Mouse (Mus musculus): ENCODE measurements around the gene Enah. TPM values are rescaled to one million over a fixed set of nuclear protein-coding genes. Genes with fewer than 3 reads are reported as not detected.
A peak's percentile ranks its signal among the peaks of the same experiment; 100 is the strongest.

Enah gene
- polyA plus RNA-seq, 1 experiment from 2014 or later = 23.6 TPM

DNA sequence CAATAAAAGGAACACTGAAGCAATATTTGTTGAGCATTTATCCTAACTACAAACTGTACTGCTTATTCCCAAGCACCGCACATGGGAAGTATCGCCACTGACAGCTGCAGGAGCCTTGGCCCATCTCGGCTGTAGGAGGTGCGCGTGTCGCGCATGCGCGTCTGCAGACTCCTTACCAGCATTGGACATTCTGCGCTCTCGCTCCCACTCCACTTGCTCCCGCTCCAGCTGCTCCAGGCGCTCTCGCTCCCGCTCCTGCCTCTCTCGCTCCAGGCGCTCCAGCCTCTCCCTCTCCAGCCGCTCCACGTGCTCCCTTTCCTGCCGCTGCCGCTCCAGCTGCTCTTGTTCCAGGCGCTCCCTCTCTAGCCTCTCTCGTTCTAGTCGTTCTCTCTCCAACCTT, 96.4 kb downstream of the Enah start:
- DNase-seq (ENCODE audit: low spot score) = peak; percentile 64
- H3K36me3 ChIP-seq = peaks cover 53% of the 10 kb centered on the region
- H3K27ac ChIP-seq = no peak overlapping the region
- no peak overlapping the region for H3K4me3 ChIP-seq
- H3K9me3 ChIP-seq (replicated peaks) = no peaks in the 10 kb centered on the region
- H3K27me3 ChIP-seq (ENCODE audit: low read depth, poor library complexity, severe bottlenecking) = no peaks in the 10 kb centered on the region
- WGBS = 74% methylated on average over 24 of the region's 24 CpGs
- peaks cover 11% of the 10 kb centered on the region; the same call in 1 of the 2 replicates for H3K4me1 ChIP-seq

DNA sequence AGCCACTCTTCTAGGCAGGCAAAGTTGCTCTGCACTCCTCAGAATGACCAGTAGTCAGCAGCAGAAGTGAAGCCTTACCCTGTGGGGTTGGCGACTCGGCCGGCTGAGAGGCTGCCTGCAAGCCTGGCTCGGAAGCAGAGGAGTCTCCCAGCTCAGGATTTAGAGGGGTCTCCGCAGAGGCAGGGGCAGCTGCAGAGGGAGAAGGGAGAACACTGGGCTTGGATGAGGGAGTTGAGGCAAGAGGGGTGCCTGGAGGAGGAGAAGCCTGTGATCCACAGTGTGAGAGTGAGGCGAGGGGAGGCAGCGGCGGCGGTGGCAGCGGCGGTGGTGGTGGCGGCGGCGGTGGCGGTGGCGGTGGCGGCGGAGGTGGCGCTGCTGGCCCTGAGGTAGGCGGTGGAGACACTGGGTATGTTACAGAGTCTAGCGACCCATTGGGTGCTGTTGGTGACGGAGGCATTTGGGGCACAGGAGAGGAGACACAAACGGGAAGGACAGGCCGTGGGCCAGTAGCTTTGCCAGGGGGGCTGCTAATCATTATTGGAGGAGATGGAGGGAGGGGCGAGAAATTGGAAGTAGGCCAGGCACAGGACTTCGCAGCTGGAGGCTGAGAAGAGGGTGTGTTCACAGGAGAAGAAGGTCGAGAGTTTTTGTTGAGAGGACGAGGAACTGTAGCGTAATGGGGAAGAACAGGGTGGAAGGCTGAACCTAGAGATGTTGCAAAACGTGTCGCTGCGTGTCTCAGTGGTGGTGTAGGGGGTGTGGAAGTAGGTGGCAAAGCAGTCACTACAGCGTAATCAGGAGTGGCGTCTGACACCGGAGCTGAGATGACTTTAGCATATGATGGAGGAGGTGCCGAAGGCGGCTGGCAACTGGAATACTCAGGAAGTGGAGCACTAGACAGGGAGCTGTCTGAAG, 98.0 kb downstream of the Enah start:
- H3K36me3 ChIP-seq = peaks cover 62% of the 10 kb centered on the region
- H3K27me3 ChIP-seq (ENCODE audit: low read depth, poor library complexity, severe bottlenecking) = no peaks in the 10 kb centered on the region
- no peak overlapping the region for H3K27ac ChIP-seq
- H3K4me3 ChIP-seq = peak overlapping the region; percentile 28
- WGBS = 62% methylated on average over 37 of the region's 37 CpGs
- DNase-seq (ENCODE audit: low spot score) = peak; percentile 42
- no peaks in the 10 kb centered on the region for H3K9me3 ChIP-seq (replicated peaks)
- peaks cover 11% of the 10 kb centered on the region; the same call in 1 of the 2 replicates for H3K4me1 ChIP-seq

- Histone ChIP-seq H3K4me1 (no peaks in the 10 kb centered on the region), H3K9me3 (replicated peaks) (no peaks in the 10 kb centered on the region), H3K27me3 (ENCODE audit: low read depth, poor library complexity, severe bottlenecking) (no peaks in the 10 kb centered on the region), H3K4me3 (no peak overlapping the region), H3K36me3 (peaks cover 70% of the 10 kb centered on the region), H3K27ac (no peak overlapping the region)
- DNase-seq (ENCODE audit: low spot score) = no peak
- WGBS = 91% methylated on average over 7 of the region's 7 CpGs
Measured at GRCm38 (mm10) chr1:181911841-181912240, 107.9 kb downstream of the Enah start.

GRCm38 (mm10) chr1:181901706-181902373, 118.0 kb downstream of the Enah start:
- Histone ChIP-seq H3K27me3 (ENCODE audit: low read depth, poor library complexity, severe bottlenecking) (no peaks in the 10 kb centered on the region), H3K4me3 (no peak overlapping the region), H3K27ac (no peak overlapping the region), H3K36me3 (peaks cover 43% of the 10 kb centered on the region), H3K4me1 (no peaks in the 10 kb centered on the region), H3K9me3 (replicated peaks) (no peaks in the 10 kb centered on the region)
- WGBS = 84% methylated on average over 11 of the region's 11 CpGs
- DNase-seq (ENCODE audit: low spot score) = no peak

- no peaks in the 10 kb centered on the region for H3K9me3 ChIP-seq (replicated peaks)
- no peaks in the 10 kb centered on the region for H3K27me3 ChIP-seq (ENCODE audit: low read depth, poor library complexity, severe bottlenecking)
- DNase-seq (ENCODE audit: low spot score) = no peak
- H3K4me1 ChIP-seq = no peaks in the 10 kb centered on the region
- no peak overlapping the region for H3K27ac ChIP-seq
- no peak overlapping the region for H3K4me3 ChIP-seq
- H3K36me3 ChIP-seq = peaks cover 33% of the 10 kb centered on the region
- 84% methylated on average over 1 of the region's 1 CpGs for WGBS
Measured at GRCm38 (mm10) chr1:181900846-181901245, 118.9 kb downstream of the Enah start.

GRCm38 (mm10) chr1:181898961-181899360, 120.8 kb downstream of the Enah start:
- no peaks in the 10 kb centered on the region for H3K27me3 ChIP-seq (ENCODE audit: low read depth, poor library complexity, severe bottlenecking)
- no peak overlapping the region for H3K4me3 ChIP-seq
- no peaks in the 10 kb centered on the region for H3K4me1 ChIP-seq
- H3K27ac ChIP-seq = no peak overlapping the region
- 94% methylated on average over 1 of the region's 1 CpGs for WGBS
- H3K9me3 ChIP-seq (replicated peaks) = no peaks in the 10 kb centered on the region
- H3K36me3 ChIP-seq = peaks cover 14% of the 10 kb centered on the region
- no peak for DNase-seq (ENCODE audit: low spot score)

GRCm38 (mm10) chr1:181896991-181897390, 122.8 kb downstream of the Enah start:
- Histone ChIP-seq H3K27me3 (ENCODE audit: low read depth, poor library complexity, severe bottlenecking) (no peaks in the 10 kb centered on the region), H3K27ac (no peak overlapping the region), H3K9me3 (replicated peaks) (no peaks in the 10 kb centered on the region), H3K36me3 (no peaks in the 10 kb centered on the region), H3K4me3 (no peak overlapping the region), H3K4me1 (no peaks in the 10 kb centered on the region)
- whole genome bisulfite sequencing = 87% methylated on average over 10 of the region's 10 CpGs
- no peak for DNase-seq (ENCODE audit: low spot score)

DNA sequence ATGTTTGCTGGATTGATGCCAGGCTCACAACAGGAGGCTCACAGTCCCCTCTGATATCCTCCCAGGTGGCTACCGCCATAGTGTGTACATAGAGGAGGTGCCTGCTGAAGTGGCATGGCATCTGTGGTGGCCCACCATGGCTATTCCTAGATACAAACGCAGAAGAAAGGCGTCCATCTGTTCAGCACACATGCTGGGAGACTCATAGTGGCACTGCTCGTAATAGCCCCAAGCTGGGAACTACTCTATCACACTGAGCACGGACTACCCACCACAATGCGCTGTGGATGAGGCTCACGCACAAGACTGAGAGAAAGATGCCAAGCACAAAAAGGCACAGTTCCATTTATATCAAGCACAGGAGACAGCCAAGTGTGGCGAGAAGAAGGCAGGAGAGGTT, 126.1 kb downstream of the Enah start:
- no peaks in the 10 kb centered on the region for H3K4me1 ChIP-seq
- H3K9me3 ChIP-seq (replicated peaks) = no peaks in the 10 kb centered on the region
- no peaks in the 10 kb centered on the region for H3K36me3 ChIP-seq
- DNase-seq (ENCODE audit: low spot score) = no peak
- H3K27me3 ChIP-seq (ENCODE audit: low read depth, poor library complexity, severe bottlenecking) = no peaks in the 10 kb centered on the region
- no peak overlapping the region for H3K27ac ChIP-seq
- 89% methylated on average over 8 of the region's 8 CpGs for WGBS
- no peak overlapping the region for H3K4me3 ChIP-seq

GRCm38 (mm10) chr1:181889670-181890069, 130.1 kb downstream of the Enah start:
- H3K27ac ChIP-seq = no peak overlapping the region
- no peaks in the 10 kb centered on the region for H3K9me3 ChIP-seq (replicated peaks)
- no peaks in the 10 kb centered on the region for H3K27me3 ChIP-seq (ENCODE audit: low read depth, poor library complexity, severe bottlenecking)
- H3K4me1 ChIP-seq = no peaks in the 10 kb centered on the region
- DNase-seq (ENCODE audit: low spot score) = no peak
- H3K36me3 ChIP-seq = no peaks in the 10 kb centered on the region
- no peak overlapping the region for H3K4me3 ChIP-seq
- 90% methylated on average over 7 of the region's 7 CpGs for WGBS

GRCm38 (mm10) chr1:181888801-181889200, 131.0 kb downstream of the Enah start:
- no peaks in the 10 kb centered on the region for H3K9me3 ChIP-seq (replicated peaks)
- no peaks in the 10 kb centered on the region for H3K36me3 ChIP-seq
- no peaks in the 10 kb centered on the region for H3K4me1 ChIP-seq
- WGBS = 6% methylated on average over 11 of the region's 11 CpGs
- no peak overlapping the region; the same call in 1 of the 2 replicates for H3K4me3 ChIP-seq
- peak overlapping the region; percentile 31; the same call in 1 of the 2 replicates for H3K27ac ChIP-seq
- peak; percentile 97 for DNase-seq (ENCODE audit: low spot score)
- H3K27me3 ChIP-seq (ENCODE audit: low read depth, poor library complexity, severe bottlenecking) = no peaks in the 10 kb centered on the region

DNA sequence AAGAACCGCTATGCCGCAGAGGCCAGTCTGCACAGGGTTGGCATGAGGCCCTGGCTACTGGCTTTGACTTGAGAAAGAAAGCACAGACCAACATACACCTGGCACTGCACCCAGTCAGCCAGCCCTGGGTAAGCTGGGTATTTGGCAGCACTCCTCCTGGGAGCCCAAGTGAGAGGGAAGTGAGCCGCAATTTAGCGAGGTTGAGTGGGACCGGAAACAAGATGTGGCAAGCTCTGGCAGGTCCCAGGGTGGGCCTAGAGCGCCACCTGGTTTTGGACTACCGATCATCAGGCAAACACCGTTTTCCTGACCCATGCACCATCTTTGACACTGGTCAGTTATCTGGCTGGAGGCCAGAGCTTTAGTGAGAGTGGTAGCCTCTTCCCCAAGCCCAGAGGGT, 138.3 kb downstream of the Enah start:
- Histone ChIP-seq H3K9me3 (replicated peaks) (no peaks in the 10 kb centered on the region), H3K27me3 (ENCODE audit: low read depth, poor library complexity, severe bottlenecking) (no peaks in the 10 kb centered on the region), H3K36me3 (no peaks in the 10 kb centered on the region), H3K27ac (peak overlapping the region; percentile 58), H3K4me1 (peaks cover 16% of the 10 kb centered on the region), H3K4me3 (no peak overlapping the region)
- WGBS = 28% methylated on average over 8 of the region's 8 CpGs
- DNase-seq (ENCODE audit: low spot score) = peak; percentile 74

GRCm38 (mm10) chr1:181880752-181881325, 139.0 kb downstream of the Enah start:
- Histone ChIP-seq H3K9me3 (replicated peaks) (no peaks in the 10 kb centered on the region), H3K27me3 (ENCODE audit: low read depth, poor library complexity, severe bottlenecking) (no peaks in the 10 kb centered on the region), H3K36me3 (no peaks in the 10 kb centered on the region), H3K27ac (peak overlapping the region; percentile 58; the same call in 1 of the 2 replicates), H3K4me3 (no peak overlapping the region), H3K4me1 (peaks cover 16% of the 10 kb centered on the region)
- WGBS = 55% methylated on average over 15 of the region's 15 CpGs
- DNase-seq (ENCODE audit: low spot score) = peak; percentile 49

GRCm38 (mm10) chr1:181878436-181878835, 141.4 kb downstream of the Enah start:
- Histone ChIP-seq H3K4me3 (no peak overlapping the region), H3K36me3 (no peaks in the 10 kb centered on the region), H3K4me1 (peaks cover 16% of the 10 kb centered on the region), H3K9me3 (replicated peaks) (no peaks in the 10 kb centered on the region), H3K27me3 (ENCODE audit: low read depth, poor library complexity, severe bottlenecking) (no peaks in the 10 kb centered on the region), H3K27ac (no peak overlapping the region)
- no peak for DNase-seq (ENCODE audit: low spot score)
- WGBS = 82% methylated on average over 5 of the region's 5 CpGs

Data from limb, embryonic 10.5 days (tissue).